Mouse (Mus musculus) testis, adult 2 months (tissue): ENCODE data around the gene Zmat5.

Experiments used
- CTCF ChIP-seq: fragments of 200-500 bp; IDR thresholded peaks from 2 replicates; pipeline ENCODE4 v1.5.1; 2012; ENCODE audit warnings: low read depth, mild to moderate bottlenecking, inconsistent platforms, low read length, moderate library complexity; ENCODE audit not compliant: control insufficient read depth, insufficient read depth, insufficient replicate concordance
- POLR2A ChIP-seq: fragments of 200-500 bp; IDR thresholded peaks from 2 replicates; pipeline ENCODE4 v1.6.1; 2012; ENCODE audit warnings: low read depth, mild to moderate bottlenecking, inconsistent platforms, low read length, moderate library complexity; ENCODE audit not compliant: control insufficient read depth

- TF ChIP-seq CTCF (no peak), POLR2A (no peak)
These were observed 700 bp downstream of the Zmat5 start for GRCm38 (mm10) chr11:4705178-4705577.
